Mouse (Mus musculus) megakaryocyte progenitor cell, adult 5-6 weeks (primary cell): Measurements from ENCODE around the gene Clstn2. TPM values are rescaled to one million over a fixed set of nuclear protein-coding genes. Genes with fewer than 3 reads are reported as not detected.

Experiments used
- ATAC-seq: replicated peaks from 2 replicates; pipeline ENCODE4 v1.8.0; 2016; ENCODE audit warnings: mild to moderate bottlenecking, moderate TSS enrichment, inconsistent platforms; ENCODE audit not compliant: poor library complexity
- total RNA-seq, 2 experiments: library from RNA; stranded (forward) in 1 of 2; stranded (reverse) in 1 of 2; fragments of 157-497, 149-512 nt in 1 of 2; fragments of 200-1000 nt in 1 of 2; gene quantifications; 2 replicates each; pipeline versions ENCODE4 v1.2.3 to v1.2.4; 2015 to 2017

Gene Clstn2
- total RNA-seq, 2 experiments from 2014 or later = not detected

DNA sequence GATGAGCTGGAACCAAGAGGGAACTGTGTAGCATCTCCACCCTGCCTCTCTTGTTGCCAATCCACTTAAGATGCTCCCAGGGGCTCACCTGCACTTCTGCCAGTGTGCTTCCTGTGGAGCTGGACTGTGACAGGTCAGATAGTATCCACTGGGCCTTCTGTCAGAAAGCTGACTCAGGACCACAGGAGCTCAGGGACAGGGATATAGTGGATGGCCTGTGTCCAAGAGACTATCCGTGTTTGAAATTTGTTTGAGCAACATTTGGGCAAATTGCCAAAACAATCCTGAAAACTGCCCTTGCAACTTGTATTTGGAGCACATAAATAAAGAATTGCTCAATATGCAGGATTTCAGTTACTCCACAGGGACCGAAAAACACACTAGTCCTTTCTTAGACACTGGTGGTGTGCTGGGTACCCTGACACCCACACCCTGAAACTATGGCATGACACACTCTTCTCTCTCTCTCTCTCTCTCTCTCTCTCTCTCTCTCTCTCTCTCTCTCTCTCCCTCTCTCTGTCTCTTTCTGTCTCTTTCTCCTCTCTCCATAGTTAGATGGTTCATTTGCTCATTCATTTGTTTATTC lies 542.3 kb downstream of the Clstn2 start:
- ATAC-seq = no peak

- ATAC-seq = no peak
Observed at GRCm38 (mm10) chr9:97486826-97487225, 546.2 kb downstream of the Clstn2 start.

DNA sequence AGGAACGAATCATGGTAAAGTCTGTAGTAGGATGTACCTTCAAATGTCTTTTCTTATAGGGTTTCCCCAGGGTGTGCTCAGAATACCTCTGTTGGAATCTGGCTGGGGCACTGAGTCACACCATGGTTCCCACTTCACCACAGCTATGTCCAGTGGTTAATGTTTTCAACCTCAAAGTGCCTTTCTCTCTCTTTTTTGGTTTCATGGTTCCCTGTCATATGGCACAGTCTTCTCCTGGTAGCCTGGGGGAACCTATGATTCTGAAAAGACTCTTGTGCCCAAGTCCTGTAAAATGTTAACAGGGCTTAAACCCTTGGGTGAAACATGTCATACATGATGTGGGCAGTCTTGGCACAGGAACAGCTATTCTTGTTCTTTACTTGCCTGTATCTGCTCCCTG lies 551.8 kb downstream of the Clstn2 start:
- ATAC-seq = no peak

GRCm38 (mm10) chr9:97476961-97477360 lies 556.0 kb downstream of the Clstn2 start:
- ATAC-seq = no peak

DNA sequence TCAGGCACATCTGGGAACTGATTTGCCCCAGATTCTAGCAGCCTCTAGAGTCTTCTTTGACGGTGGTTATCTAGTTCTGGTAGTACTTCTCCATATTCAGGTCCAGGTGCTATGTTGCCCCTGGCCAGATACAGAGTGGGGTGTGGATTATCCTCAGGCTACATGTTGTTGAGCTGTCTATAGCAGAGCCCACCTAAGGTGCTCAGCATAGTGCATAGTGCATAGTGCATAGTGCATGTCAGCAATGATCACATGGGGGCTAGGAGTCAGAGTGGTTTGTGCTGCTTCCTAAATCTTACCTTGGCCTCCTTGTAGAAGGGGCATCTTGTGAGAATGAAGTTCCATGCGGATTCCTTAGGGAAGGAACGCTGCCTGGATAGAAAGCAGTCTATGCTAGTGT lies 556.5 kb downstream of the Clstn2 start:
- ATAC-seq = no peak

GRCm38 (mm10) chr9:97474896-97475295 lies 558.1 kb downstream of the Clstn2 start:
- no peak for ATAC-seq

DNA sequence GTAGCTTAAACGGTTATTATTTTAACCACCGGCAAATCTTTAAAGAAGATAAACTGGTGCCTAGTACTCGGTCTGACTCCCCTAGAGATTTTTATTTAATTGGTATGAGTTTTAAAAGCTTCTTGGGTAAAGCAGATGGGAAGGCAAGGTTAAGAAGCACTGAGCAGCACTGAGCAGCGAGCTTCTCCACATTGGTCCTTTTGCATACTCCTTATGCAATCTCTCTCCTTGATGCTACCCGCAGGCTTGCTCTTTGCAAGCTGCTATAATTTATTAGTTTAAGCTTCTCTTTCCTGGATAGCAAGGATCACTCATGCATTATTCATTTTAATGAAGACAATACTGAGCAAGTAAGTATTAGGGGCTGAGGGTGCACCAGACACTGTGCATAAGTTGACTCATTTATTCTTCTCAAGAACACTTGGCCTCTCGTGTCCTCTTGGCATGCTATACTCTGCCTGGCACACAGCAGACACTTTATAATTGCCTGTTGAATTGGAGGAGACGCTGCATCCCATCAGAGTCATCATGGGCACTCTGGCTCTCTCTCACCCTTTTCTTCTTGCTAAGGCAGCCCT lies 561.9 kb downstream of the Clstn2 start:
- no peak for ATAC-seq

DNA sequence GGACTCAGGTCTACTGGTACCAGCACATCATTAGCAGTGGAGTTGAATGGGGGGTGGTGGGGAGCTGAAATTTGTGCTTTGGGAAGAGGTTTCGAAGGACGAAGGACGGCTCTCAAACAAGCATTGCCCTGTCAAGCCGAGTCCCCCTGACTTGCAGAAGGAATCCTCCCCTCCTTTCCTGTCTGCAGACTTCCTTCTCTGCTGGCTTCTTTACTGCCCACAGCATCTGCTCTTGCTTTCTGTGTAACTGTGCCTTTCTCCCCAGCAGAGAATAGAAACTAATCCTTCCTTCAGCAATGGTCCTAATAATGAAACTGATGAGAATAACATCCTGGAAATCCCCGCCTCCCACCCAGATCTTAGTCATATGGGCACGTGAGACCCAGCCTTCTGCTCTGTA lies 572.5 kb downstream of the Clstn2 start:
- ATAC-seq = no peak

- ATAC-seq = no peak
Observed at GRCm38 (mm10) chr9:97459745-97460144, 573.2 kb downstream of the Clstn2 start.

GRCm38 (mm10) chr9:97449316-97450050 lies 583.5 kb downstream of the Clstn2 start:
- ATAC-seq = no peak

DNA sequence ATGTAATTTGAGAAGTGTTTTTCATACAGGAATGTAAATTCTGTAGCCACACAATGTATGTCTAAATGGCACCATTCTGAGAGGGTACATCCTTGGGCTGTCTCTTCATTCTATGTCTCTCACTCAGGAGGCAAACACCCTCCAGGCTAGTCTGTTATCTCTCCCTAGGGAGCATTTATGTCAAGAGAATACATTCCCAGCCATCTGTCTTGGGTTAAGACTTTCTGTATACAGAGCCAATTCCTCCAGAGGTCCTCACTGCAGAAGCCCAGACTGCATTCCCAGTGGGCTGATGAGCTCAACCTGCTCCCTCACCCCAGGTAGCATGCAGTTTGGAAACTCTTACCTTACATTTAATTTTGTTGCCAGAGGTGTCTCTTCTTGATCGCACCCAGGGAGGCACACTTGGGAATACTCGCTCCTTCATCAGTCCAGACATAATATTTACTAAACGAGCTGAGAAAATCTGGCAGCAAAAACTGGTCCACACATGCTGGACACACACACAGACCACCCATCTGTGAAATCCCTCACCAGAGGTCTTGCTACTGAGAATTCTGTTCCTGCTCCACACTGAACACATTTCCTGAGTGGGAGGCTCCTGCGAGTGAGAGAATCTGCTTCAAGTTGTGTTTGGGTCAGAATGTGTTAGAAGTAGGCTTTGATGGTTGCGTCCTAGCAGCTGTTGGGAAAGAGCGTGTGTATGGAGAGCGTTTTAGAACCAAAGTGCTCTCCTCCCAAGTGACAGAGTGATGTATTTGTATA lies 592.9 kb downstream of the Clstn2 start:
- no peak for ATAC-seq

DNA sequence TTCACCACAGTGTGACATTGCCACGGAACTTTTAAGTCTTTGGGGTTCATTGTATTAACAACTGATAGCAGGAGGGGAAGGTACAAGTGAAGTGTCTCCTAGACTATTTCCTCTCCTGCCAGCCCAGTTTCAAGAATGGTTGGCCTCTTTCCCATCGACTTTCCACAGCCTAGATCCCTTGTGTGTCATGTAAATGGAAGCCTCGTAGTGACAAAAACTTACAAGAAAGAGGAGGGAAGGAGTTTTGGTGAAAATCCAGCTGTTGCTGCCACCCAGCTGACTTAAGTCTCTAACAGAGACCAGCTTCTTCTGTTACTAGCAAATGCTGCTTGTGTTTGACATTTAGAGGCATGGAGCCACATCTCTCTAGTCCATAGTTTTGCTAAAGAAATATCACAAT lies 598.3 kb downstream of the Clstn2 start:
- no peak for ATAC-seq

GRCm38 (mm10) chr9:97429885-97430449 lies 603.0 kb downstream of the Clstn2 start:
- ATAC-seq = no peak

GRCm38 (mm10) chr9:97428127-97428526 lies 604.9 kb downstream of the Clstn2 start:
- ATAC-seq = no peak

DNA sequence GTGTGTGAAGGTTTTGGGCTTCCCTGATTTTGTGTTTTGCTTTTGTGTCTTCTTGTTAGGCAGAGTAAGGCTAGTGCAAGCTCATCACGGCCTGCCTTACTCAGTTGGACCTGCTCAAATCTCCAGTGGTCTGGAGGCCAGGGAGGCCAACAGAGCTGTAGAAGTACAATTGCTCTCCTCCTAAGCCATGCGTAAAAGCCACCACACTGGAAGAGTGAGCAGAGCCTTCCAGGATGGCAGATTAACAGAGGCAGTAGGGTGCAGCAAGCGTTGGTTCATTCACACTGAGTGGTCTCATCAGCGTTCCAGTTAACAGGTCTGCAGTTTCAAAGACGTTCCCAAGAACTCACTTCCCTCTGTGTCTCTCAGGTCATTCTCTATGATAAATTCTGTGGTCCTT lies 612.1 kb downstream of the Clstn2 start:
- ATAC-seq = no peak

- no peak for ATAC-seq
Observed at GRCm38 (mm10) chr9:97414876-97415668, 617.9 kb downstream of the Clstn2 start.

- no peak for ATAC-seq
Observed at GRCm38 (mm10) chr9:97408142-97408541, 624.8 kb downstream of the Clstn2 start.
